Mouse (Mus musculus) stomach, embryonic 16.5 days (tissue): ENCODE results near the gene Gria1. TPM values are rescaled to one million over a fixed set of nuclear protein-coding genes. Genes with fewer than 3 reads are reported as not detected.

Experiments
- ATAC-seq: fragments of 200-750 bp; cut with Nextera tagmentation; 2 replicates; pipeline ENCODE4 v1.8.0; 2017; ENCODE audit warnings: moderate number of reproducible peaks, moderate TSS enrichment; ENCODE audit not compliant: insufficient read depth, low FRiP score
- H3K27ac ChIP-seq: fragments of 300-500 bp; sonication (generic); 2 replicates; pipeline ENCODE4 v1.5.1; 2014; ENCODE audit warnings: low read length
- H3K27me3 ChIP-seq: fragments of 300-500 bp; sonication (generic); 2 replicates; pipeline ENCODE4 v1.6.1; 2014; ENCODE audit warnings: low read length, control low read depth, mixed read lengths; ENCODE audit not compliant: control insufficient read depth, insufficient read depth
- H3K36me3 ChIP-seq: fragments of 300-500 bp; sonication (generic); 2 replicates; pipeline ENCODE4 v1.6.1; 2014; ENCODE audit warnings: low read length; ENCODE audit not compliant: control insufficient read depth, insufficient read depth
- H3K4me1 ChIP-seq: fragments of 300-500 bp; sonication (generic); 2 replicates; pipeline ENCODE4 v1.6.1; 2014; ENCODE audit warnings: low read length, control low read depth, mixed read lengths; ENCODE audit not compliant: control insufficient read depth, insufficient read depth
- H3K4me2 ChIP-seq: fragments of 300-500 bp; sonication (generic); 2 replicates; pipeline ENCODE4 v1.6.1; 2014; ENCODE audit warnings: low read depth, low read length, mixed read lengths
- H3K4me3 ChIP-seq: fragments of 300-500 bp; sonication (generic); replicated peaks from 2 replicates; pipeline ENCODE4 v1.5.1; 2014; ENCODE audit warnings: mild to moderate bottlenecking, low read length
- H3K9ac ChIP-seq: fragments of 300-500 bp; sonication (generic); 2 replicates; pipeline ENCODE4 v1.6.1; 2014; ENCODE audit warnings: low read length
- H3K9me3 ChIP-seq: fragments of 300-500 bp; sonication (generic); replicated peaks from 2 replicates; pipeline ENCODE4 v1.6.1; 2016; ENCODE audit warnings: low read length, control low read depth; ENCODE audit not compliant: control insufficient read depth
- WGBS: fragments of 180-500 bp; shearing (Covaris S2); extraction: QIAGEN DNeasy Blood & Tissue Kit; methylation state at CpG from one replicate; pipeline ENCODE4 v1.1.7; 2014; 5-methylcytosine and 5-hydroxymethylcytosine counted together
- polyA plus RNA-seq: library from polyadenylated mRNA; unstranded; fragments of >200 nt; fragmentation: Nextera tagmentation; extraction: Ambion mirVana; gene quantifications from 2 replicates; pipeline ENCODE4 v1.2.1, GENCODE M21; 2015

Gria1 gene
- polyA plus RNA-seq, 1 experiment from 2014 or later = 1.7 TPM

DNA sequence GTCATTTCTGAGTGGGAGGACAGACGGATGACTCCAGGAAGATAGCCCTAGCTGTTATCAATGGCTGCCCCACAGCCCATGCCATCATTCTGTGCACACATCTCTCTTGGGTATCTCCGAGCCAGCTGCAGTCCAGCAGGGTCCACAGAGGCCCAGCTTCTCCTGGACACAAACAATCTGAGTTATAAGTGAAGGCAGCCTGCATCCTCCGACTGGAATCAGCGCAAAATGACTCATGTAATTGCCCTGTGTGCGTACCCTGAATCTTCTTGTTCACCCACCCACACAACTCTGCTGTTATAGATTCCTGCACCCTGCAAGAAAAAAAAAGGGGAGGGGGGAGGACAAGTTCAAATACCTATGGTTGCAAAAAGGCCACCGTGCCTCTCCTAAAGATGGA, 576 bp upstream of the Gria1 start:
- Histone ChIP-seq H3K9ac (no peak overlapping the region), H3K9me3 (no peaks in the 10 kb centered on the region), H3K27me3 (no peaks in the 10 kb centered on the region), H3K4me1 (no peaks in the 10 kb centered on the region), H3K27ac (no peak overlapping the region), H3K36me3 (no peaks in the 10 kb centered on the region), H3K4me2 (no peak overlapping the region), H3K4me3 (no peak overlapping the region)
- 78% methylated on average over 6 of the region's 6 CpGs for WGBS
- ATAC-seq = no peak

DNA sequence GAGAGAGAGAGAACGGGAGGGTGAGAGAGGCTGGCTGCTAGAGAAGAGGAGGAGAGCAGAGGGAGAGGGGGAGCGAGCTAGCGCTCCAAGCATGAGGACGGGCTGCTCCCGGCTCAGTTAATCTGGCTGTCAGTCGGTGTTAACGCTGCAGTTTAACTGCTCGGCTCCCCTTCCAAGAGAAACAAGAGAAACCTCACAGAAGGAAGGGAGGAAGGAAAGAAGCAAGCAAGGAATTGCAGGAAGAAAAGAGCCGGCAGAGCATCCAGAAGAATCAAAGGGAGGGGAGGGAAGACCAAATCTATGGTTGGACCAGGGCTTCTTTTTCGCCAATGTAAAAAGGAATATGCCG, 478 bp downstream of the Gria1 start:
- H3K4me1 ChIP-seq = no peaks in the 10 kb centered on the region
- H3K9ac ChIP-seq = peak overlapping the region; percentile 26; the same call in 1 of the 2 replicates
- no peaks in the 10 kb centered on the region for H3K9me3 ChIP-seq
- no peaks in the 10 kb centered on the region for H3K27me3 ChIP-seq
- 4% methylated on average over 11 of the region's 11 CpGs for WGBS
- H3K4me3 ChIP-seq = peak overlapping the region; percentile 31
- no peak for ATAC-seq
- H3K4me2 ChIP-seq = peak overlapping the region; percentile 46
- no peak overlapping the region for H3K27ac ChIP-seq
- no peaks in the 10 kb centered on the region for H3K36me3 ChIP-seq

DNA sequence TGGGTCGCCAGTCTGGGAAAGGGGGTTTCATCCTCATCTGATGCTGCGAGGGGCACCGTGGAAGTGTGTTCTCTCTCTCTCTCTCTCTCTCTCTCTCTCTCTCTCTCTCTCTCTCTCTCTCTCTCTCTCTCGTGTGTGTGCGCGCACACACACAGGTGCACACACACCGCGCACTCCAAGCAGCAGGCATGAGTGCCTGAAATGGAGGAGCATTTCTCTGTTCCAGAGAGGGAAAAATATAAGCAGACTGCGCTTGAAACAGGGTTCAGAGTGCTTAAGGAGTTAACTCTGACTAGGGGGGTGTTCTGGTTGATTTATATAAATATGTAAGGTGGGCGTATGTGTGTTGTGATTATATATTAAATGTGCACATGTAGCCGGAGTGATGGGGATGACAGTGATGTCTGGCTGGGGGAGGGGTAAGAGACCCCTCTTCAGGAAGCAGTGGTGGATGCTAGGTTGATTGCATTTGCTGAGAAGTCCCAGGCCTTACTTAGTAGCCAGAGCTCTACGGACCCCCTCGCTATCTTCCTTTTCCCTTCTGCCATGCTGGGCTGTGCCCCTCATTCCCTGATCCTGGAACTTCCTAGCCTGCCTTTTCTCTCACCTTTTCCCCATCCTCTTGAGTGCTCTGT, 1.2 kb downstream of the Gria1 start:
- peak overlapping the region; percentile 46 for H3K4me2 ChIP-seq
- WGBS = 38% methylated on average over 13 of the region's 13 CpGs
- H3K27me3 ChIP-seq = no peaks in the 10 kb centered on the region
- H3K27ac ChIP-seq = no peak overlapping the region
- no peak for ATAC-seq
- H3K4me1 ChIP-seq = no peaks in the 10 kb centered on the region
- H3K4me3 ChIP-seq = no peak overlapping the region
- H3K9ac ChIP-seq = no peak overlapping the region; the same call in 1 of the 2 replicates
- H3K36me3 ChIP-seq = no peaks in the 10 kb centered on the region
- no peaks in the 10 kb centered on the region for H3K9me3 ChIP-seq

DNA sequence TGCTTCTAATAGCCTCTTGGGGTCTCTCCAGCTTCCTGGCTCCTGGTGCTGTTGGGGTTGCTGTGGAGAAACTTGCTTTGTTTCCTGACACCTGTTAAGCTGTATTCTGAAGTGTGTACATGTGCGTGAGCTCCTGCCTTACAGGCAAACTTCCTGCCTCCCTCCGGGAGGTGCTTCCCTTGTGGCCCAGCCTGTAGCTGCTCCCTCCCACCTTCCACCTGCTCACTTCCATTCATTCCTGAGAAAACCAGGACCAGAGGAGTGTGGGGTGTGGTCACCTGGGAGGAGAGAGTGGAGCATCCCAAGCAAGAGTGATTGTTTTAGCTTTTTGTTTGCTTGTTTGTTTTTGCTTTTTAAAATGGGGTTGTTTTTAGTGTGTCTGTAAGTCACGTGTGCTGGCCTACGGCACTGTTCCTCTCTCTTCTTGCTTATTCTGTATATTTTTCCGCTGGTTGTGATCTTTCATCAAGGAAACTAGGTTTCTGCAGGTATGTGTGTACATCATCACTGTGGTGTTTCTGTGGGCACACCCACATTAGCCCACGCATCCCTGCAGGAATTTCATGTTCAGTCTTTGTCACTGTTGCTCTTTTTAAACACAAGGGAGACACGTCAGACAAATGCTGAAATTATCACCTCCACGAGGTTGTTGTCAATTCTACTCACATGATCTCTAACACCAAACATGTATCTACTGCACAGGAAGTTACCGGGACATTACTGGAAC, 2.4 kb downstream of the Gria1 start:
- Histone ChIP-seq H3K27ac (no peak overlapping the region), H3K9ac (no peak overlapping the region), H3K4me1 (no peaks in the 10 kb centered on the region), H3K9me3 (no peaks in the 10 kb centered on the region), H3K27me3 (no peaks in the 10 kb centered on the region), H3K4me2 (no peak overlapping the region), H3K36me3 (no peaks in the 10 kb centered on the region), H3K4me3 (no peak overlapping the region)
- 58% methylated on average over 9 of the region's 9 CpGs for WGBS
- no peak for ATAC-seq

DNA sequence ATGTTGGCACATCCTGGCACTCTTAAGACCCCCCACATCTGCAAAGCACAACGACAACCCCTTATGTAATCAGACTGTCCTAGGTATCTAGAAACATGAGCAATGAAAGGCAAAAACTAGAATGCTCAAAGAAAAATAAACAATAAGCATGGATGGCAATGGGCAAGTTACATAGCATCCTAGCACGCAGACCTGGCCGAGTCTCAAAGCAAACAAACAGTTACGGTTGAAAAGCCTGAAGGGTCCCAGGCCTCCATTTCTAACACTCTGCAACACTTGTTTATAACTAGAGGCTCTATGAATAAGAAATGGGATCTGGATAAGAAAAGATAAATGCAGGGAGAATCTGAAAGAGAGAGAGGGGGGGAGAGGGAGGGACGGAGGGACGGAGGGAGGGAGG, 3.2 kb downstream of the Gria1 start:
- no peaks in the 10 kb centered on the region for H3K4me1 ChIP-seq
- 50% methylated on average over 6 of the region's 6 CpGs for WGBS
- no peak overlapping the region for H3K9ac ChIP-seq
- H3K4me3 ChIP-seq = no peak overlapping the region
- H3K4me2 ChIP-seq = no peak overlapping the region
- ATAC-seq = no peak
- no peaks in the 10 kb centered on the region for H3K9me3 ChIP-seq
- H3K27me3 ChIP-seq = no peaks in the 10 kb centered on the region
- H3K27ac ChIP-seq = no peak overlapping the region
- no peaks in the 10 kb centered on the region for H3K36me3 ChIP-seq

DNA sequence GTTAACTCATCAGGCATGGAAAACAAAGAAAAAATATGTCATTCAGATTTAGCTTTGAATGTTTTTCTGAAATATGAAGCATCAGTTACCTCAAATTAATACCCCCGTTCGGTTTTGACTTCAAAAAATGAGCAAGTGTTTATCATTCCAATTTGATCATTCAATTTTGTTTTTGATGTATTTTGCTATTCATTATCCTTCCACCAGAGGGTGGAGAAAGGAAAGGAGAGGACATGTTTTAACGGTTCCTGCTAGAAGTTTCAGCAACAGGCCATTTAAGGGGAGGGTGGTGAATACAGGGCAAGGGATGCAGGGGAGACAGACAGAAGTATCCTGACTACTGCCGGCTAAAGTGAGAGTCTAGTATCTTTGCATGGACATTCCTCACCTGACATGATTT, 7.3 kb downstream of the Gria1 start:
- 56% methylated on average over 4 of the region's 4 CpGs for WGBS
- Histone ChIP-seq H3K27me3 (no peaks in the 10 kb centered on the region), H3K9me3 (no peaks in the 10 kb centered on the region), H3K4me1 (no peaks in the 10 kb centered on the region), H3K36me3 (no peaks in the 10 kb centered on the region), H3K27ac (no peak overlapping the region), H3K4me2 (no peak overlapping the region), H3K4me3 (no peak overlapping the region), H3K9ac (no peak overlapping the region)
- no peak for ATAC-seq

DNA sequence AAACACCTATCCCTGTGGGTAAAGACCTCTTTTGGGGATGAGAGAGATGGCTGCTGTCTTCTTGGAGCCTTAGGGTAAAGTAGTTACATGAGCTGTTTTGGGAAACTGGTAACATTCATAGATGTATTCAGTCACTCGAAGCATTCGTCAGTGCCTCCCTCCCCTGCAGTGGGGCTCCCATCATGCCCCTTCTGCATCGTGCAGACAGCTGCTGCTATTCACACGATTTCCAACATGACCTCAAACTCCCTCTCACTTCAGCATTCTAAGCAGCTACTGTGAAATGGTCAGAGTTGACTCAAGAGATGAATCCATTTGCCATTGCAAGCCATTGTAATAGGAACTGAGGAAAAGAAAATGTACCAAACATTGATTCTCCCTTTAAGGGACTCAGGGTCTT, 11.2 kb downstream of the Gria1 start:
- H3K4me1 ChIP-seq = no peaks in the 10 kb centered on the region
- no peak overlapping the region for H3K9ac ChIP-seq
- H3K27ac ChIP-seq = no peak overlapping the region
- ATAC-seq = no peak
- no peaks in the 10 kb centered on the region for H3K36me3 ChIP-seq
- H3K27me3 ChIP-seq = no peaks in the 10 kb centered on the region
- WGBS = 61% methylated on average over 4 of the region's 4 CpGs
- H3K9me3 ChIP-seq = no peaks in the 10 kb centered on the region
- H3K4me2 ChIP-seq = no peak overlapping the region
- H3K4me3 ChIP-seq = no peak overlapping the region

DNA sequence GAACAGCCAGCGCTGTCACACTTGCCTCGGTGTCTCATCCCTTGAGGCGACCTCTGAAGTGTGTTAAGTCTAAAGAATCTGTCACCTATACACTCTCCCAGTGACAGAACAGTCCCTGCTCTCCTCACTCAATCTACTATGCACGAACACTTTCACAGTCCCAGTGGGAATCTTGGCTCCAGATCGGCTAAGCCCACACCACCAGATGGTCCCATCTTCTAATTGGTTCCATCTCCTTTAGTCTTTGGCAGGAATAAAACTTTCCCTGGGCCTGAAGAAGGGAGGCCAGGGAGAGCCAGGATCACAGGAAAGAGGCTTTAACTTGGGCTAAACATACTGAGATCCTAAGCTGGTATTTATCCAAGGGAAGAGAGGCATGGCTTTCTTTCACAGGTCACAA, 19.3 kb downstream of the Gria1 start:
- Histone ChIP-seq H3K9me3 (no peaks in the 10 kb centered on the region), H3K9ac (no peak overlapping the region), H3K27me3 (no peaks in the 10 kb centered on the region), H3K27ac (no peak overlapping the region), H3K4me1 (no peaks in the 10 kb centered on the region), H3K4me3 (no peak overlapping the region), H3K4me2 (no peak overlapping the region), H3K36me3 (no peaks in the 10 kb centered on the region)
- 75% methylated on average over 5 of the region's 5 CpGs for WGBS
- no peak for ATAC-seq

DNA sequence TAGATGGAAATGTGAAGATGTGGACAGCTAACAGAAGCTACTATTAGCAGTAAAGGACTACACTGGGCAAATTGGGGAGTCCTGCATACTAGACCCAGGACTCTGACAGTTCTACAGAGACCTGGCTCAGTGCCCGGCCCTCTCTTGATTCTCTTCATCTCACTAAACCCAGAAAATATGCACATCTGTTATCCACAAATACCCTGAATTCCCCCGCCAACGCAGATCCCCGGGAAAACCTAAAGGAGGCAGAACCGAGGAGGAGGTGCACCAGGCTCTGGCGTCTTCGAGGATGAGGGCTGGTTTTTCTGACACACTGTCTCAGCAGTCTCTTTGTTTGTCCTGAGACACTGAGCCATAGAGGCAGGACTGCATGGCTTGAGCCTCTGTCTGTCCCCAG, 27.6 kb downstream of the Gria1 start:
- Histone ChIP-seq H3K9ac (no peak overlapping the region), H3K27me3 (no peaks in the 10 kb centered on the region), H3K9me3 (no peaks in the 10 kb centered on the region), H3K4me2 (no peak overlapping the region), H3K27ac (no peak overlapping the region), H3K4me3 (no peak overlapping the region), H3K36me3 (no peaks in the 10 kb centered on the region), H3K4me1 (no peaks in the 10 kb centered on the region)
- no peak for ATAC-seq
- 50% methylated on average over 7 of the region's 7 CpGs for WGBS
